Mouse (Mus musculus) G1E (cell line): Measurements from ENCODE around the gene Krtap10-4.
"Not testable (repeated sequence)": the region's sequence is repeated elsewhere in the genome, so short reads cannot be mapped to it uniquely, and the experiment has no call there.

Experiments used
- CTCF ChIP-seq: IDR thresholded peaks from 2 replicates; pipeline ENCODE4 v1.5.1; 2012; ENCODE audit warnings: low read depth, low read length, inconsistent platforms, mixed read lengths
- GATA1 ChIP-seq: IDR thresholded peaks from 2 replicates; pipeline ENCODE4 v1.6.1; 2012; ENCODE audit warnings: borderline replicate concordance, low read length, inconsistent platforms, mixed read lengths
- GATA2 ChIP-seq: IDR thresholded peaks from 2 replicates; pipeline ENCODE4 v1.6.1; 2012; ENCODE audit warnings: low read depth, low read length, inconsistent platforms, borderline replicate concordance
- POLR2AphosphoS5 ChIP-seq: IDR thresholded peaks from 2 replicates; pipeline ENCODE4 v1.6.1; 2012; ENCODE audit warnings: low read depth, low read length, inconsistent platforms; ENCODE audit not compliant: insufficient replicate concordance
- TAL1 ChIP-seq: conservative IDR thresholded peaks from 2 replicates; pipeline ENCODE4 v1.6.1; 2012; ENCODE audit warnings: low read depth, low read length, inconsistent platforms, mixed read lengths

GRCm38 (mm10) chr10:77798164-77798920 is 28.6 kb downstream of the Krtap10-4 start:
- not testable (repeated sequence) for TF ChIP-seq CTCF, GATA2, GATA1, TAL1, POLR2AphosphoS5
